ENCODE assay signal across 1 mouse cellular context in the genomic region with DNA sequence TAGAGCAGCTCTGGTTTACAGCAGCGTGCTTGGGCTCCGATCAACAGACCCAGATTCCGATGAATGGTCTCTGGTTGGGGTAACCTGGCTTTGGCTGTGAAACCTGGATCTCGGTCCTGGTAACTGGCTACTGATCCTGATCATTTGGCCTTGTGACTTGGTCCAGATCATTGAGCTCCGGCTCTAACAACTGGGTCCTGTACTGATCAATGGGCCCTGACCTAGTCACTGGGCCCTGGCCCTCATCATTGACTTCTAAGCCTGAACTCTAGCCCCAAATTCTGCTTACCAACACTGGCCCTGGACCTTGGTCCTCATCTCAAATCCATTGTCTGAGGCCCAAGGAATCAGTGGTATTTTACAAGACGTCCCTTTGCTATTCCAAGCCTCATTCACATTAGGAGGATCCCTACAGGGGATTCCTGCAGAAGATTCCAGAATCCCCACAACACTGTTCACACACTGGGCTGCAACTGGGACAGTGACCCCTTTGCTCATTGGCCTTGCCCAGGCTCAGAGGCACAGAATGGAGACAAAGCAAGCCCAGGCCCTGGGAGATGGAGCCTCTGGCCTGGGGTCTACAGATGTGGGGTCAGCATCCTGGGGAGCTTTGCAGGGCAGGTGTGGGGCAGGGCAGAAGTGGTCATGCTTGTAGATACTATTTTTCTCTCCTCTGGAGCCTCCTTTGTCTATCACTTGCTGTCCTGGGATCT. TPM values are rescaled to one million over a fixed set of nuclear protein-coding genes. Genes with fewer than 3 reads are reported as not detected.
"Had no signal": no experiment of that assay in that cellular context is flagged by ENCODE, and none has a peak within 500 bp of the region (broad histone marks: within the 10 kb centered on the region; RNA-seq: fewer than 3 reads in every experiment).

No protein-coding gene starts in this region.

RNA-seq across cellular contexts. Expression of gene Tmem121, which starts 46.0 kb away (rescaled TPM):
- total RNA-seq: heart, postnatal 36 days had no signal
